Mouse (Mus musculus): Measurements from ENCODE around the gene Dph5.

DNA sequence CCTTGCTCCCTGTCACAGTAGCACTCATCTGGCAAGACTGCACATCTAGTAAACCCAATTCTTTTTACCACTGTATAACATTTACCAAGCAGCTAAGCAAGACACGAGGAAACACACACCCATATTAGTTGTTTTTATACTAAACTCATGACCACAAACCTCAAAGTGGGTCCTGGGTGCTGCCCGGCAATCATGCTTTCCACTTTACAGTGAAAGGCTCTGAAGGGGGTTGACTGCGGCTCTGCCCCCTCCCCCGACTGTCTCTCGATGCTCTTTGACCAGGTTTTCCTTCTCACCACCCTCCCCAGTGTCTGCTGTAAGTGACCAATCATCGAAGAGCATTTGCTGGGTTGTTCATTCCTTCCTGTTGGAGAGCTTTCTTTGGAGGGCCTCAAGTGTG is 86.6 kb downstream of the Dph5 start:
- TF ChIP-seq CTCF (IDR thresholded peaks at IDR 0.05; ENCODE audit: low read depth) (no peak), EP300 (IDR thresholded peaks at IDR 0.05; ENCODE audit: low read depth) (no peak)

Measured in liver, embryonic 14.5 days (tissue).